Mouse (Mus musculus): Measurements from ENCODE around the gene Uba5. TPM values are rescaled to one million over a fixed set of nuclear protein-coding genes. Genes with fewer than 3 reads are reported as not detected.

Uba5 gene
- total RNA-seq (2023; ENCODE audit: inconsistent age) = 29.0 to 32.7 TPM (median 29.4 TPM) in 4 replicates

GRCm38 (mm10) chr9:104062430-104063243 is at the start of gene Uba5:
Gene Uba5 (minus strand): TSS chr9:104063134.

GRCm38 (mm10) chr9:104063244-104063961 is 469 bp upstream of the Uba5 start, which contains the start of gene Acad11:
Gene Acad11 (plus strand): TSS chr9:104063377.

GRCm38 (mm10) chr9:104040362-104040761 is 22.6 kb downstream of the Uba5 start, which contains the start of gene Gm28305:
Gene Gm28305 (plus strand): TSS chr9:104040662.

GRCm38 (mm10) chr9:104001921-104002859 is 60.7 kb downstream of the Uba5 start, which contains the start of gene Nphp3:
Gene Nphp3 (plus strand): TSS chr9:104002544.

Other genes starting within 250 kb of the Uba5 start
- 4.1 to 7.6 TPM (median 6.1 TPM) in 4 replicates for gene Nphp3, start 60.6 kb downstream of the Uba5 start, total RNA-seq (2023; ENCODE audit: inconsistent age)
- gene Gm28305, start 22.5 kb downstream of the Uba5 start, total RNA-seq (2023; ENCODE audit: inconsistent age) = not detected in 4 replicates
- gene Acad11, start 243 bp upstream of the Uba5 start, total RNA-seq (2023; ENCODE audit: inconsistent age) = 14.1 to 15.2 TPM (median 14.7 TPM) in 4 replicates
- not detected in 4 replicates for gene Ackr4, start 63.8 kb upstream of the Uba5 start, total RNA-seq (2023; ENCODE audit: inconsistent age)
- gene Dnajc13, start 199.8 kb upstream of the Uba5 start, total RNA-seq (2023; ENCODE audit: inconsistent age) = 76.2 to 86.5 TPM (median 83.5 TPM) in 4 replicates